ENCODE assay signal across 10 mouse cellular contexts in genomic region chr2:153668754-153669376, GRCm38 (mm10). TPM values are rescaled to one million over a fixed set of nuclear protein-coding genes. Genes with fewer than 3 reads are reported as not detected.
A peak's percentile ranks its signal among the peaks of the same experiment; 100 is the strongest.
DNase-seq lines count a peak whose midpoint lies in the region; ATAC-seq lines count a peak whose summit lies in the region.
"Had no signal": no experiment of that assay in that cellular context is flagged by ENCODE, and none has a peak within 500 bp of the region (broad histone marks: within the 10 kb centered on the region; RNA-seq: fewer than 3 reads in every experiment).

No protein-coding gene starts in this region.

- no peaks in the 10 kb centered on the region for H3K4me1 ChIP-seq in hindbrain, embryonic 11.5 days (replicated peaks; ENCODE audit: control insufficient read depth, insufficient read depth, low read length)
- H3K4me1 ChIP-seq in hindbrain, embryonic 10.5 days (replicated peaks) = no peaks in the 10 kb centered on the region
- no peaks in the 10 kb centered on the region for H3K4me1 ChIP-seq in intestine, embryonic 15.5 days (replicated peaks)
- H3K4me1 ChIP-seq: embryonic facial prominence, embryonic 13.5 days; limb, embryonic 15.5 days had no signal

- no peaks in the 10 kb centered on the region for H3K27me3 ChIP-seq in hindbrain, embryonic 11.5 days (ENCODE audit: control insufficient read depth, insufficient read depth, low read length)
- H3K27me3 ChIP-seq in hindbrain, embryonic 10.5 days (ENCODE audit: insufficient read depth, poor library complexity, severe bottlenecking) = no peaks in the 10 kb centered on the region
- no peaks in the 10 kb centered on the region for H3K27me3 ChIP-seq in intestine, embryonic 15.5 days (replicated peaks)
- H3K27me3 ChIP-seq: embryonic facial prominence, embryonic 13.5 days; limb, embryonic 15.5 days had no signal

- no peak for ATAC-seq in hindbrain, embryonic 11.5 days (ENCODE audit: low FRiP score)
- 0 out of 2 replicates have a peak, but pooled peaks have one; percentile 59 for ATAC-seq in intestine, embryonic 15.5 days

- H3K9me3 ChIP-seq in hindbrain, embryonic 11.5 days (ENCODE audit: control insufficient read depth, low read length) = no peaks in the 10 kb centered on the region
- no peaks in the 10 kb centered on the region for H3K9me3 ChIP-seq in hindbrain, embryonic 10.5 days
- H3K9me3 ChIP-seq in intestine, embryonic 15.5 days = no peaks in the 10 kb centered on the region
- H3K9me3 ChIP-seq: embryonic facial prominence, embryonic 13.5 days; limb, embryonic 15.5 days had no signal

- H3K9ac ChIP-seq in hindbrain, embryonic 11.5 days (ENCODE audit: low read depth, low read length) = no peak overlapping the region
- H3K9ac ChIP-seq in intestine, embryonic 15.5 days = no peak overlapping the region
- H3K9ac ChIP-seq: embryonic facial prominence, embryonic 13.5 days; limb, embryonic 15.5 days had no signal

- H3K27ac ChIP-seq in hindbrain, embryonic 11.5 days (ENCODE audit: low read depth, low read length) = no peak overlapping the region
- H3K27ac ChIP-seq in hindbrain, embryonic 10.5 days = no peak overlapping the region
- no peak overlapping the region for H3K27ac ChIP-seq in intestine, embryonic 15.5 days
- H3K27ac ChIP-seq: embryonic facial prominence, embryonic 13.5 days; limb, embryonic 15.5 days had no signal

- H3K4me3 ChIP-seq in hindbrain, embryonic 11.5 days (ENCODE audit: low read depth, low read length) = no peak overlapping the region
- no peak overlapping the region for H3K4me3 ChIP-seq in hindbrain, embryonic 10.5 days
- no peak overlapping the region for H3K4me3 ChIP-seq in intestine, embryonic 15.5 days (replicated peaks)
- H3K4me3 ChIP-seq: embryonic facial prominence, embryonic 13.5 days; limb, embryonic 15.5 days had no signal

- H3K4me2 ChIP-seq in hindbrain, embryonic 11.5 days (replicated peaks; ENCODE audit: low read depth, low read length) = no peak overlapping the region
- H3K4me2 ChIP-seq in intestine, embryonic 15.5 days (replicated peaks) = no peak overlapping the region
- H3K4me2 ChIP-seq: embryonic facial prominence, embryonic 13.5 days; limb, embryonic 15.5 days had no signal

- peak; percentile 69 for DNase-seq in hindbrain, embryonic 11.5 days (ENCODE audit: low spot score)
- no peak for DNase-seq in hindbrain, embryonic 10.5 days (ENCODE audit: low spot score)
- DNase-seq in MEL-GATA-1-ER (ENCODE audit: extremely low read depth, low read depth) = peak; percentile 26
- DNase-seq in cerebellum, postnatal 10 days = peak; percentile 58 to 90
- peak; percentile 75 for DNase-seq in lung, postnatal 36 days
- DNase-seq in urinary bladder, postnatal 25 days (ENCODE audit: low spot score) = no peak
- DNase-seq in urinary bladder, adult 2 months (ENCODE audit: low spot score) = no peak

- 77% methylated on average over 7 of the region's 7 CpGs for WGBS in hindbrain, embryonic 11.5 days
- WGBS in hindbrain, embryonic 10.5 days = 78% methylated on average over 7 of the region's 7 CpGs
- WGBS in intestine, embryonic 15.5 days = 71% methylated on average over 7 of the region's 7 CpGs

- no peaks in the 10 kb centered on the region for H3K36me3 ChIP-seq in hindbrain, embryonic 11.5 days (ENCODE audit: control insufficient read depth, insufficient read depth, low read length)
- H3K36me3 ChIP-seq in hindbrain, embryonic 10.5 days = peaks cover 69% of the 10 kb centered on the region
- no peaks in the 10 kb centered on the region for H3K36me3 ChIP-seq in intestine, embryonic 15.5 days

RNA-seq across cellular contexts. Expression of gene Dnmt3b, which starts 19.6 kb away (rescaled TPM):
- 9.9 and 10.3 TPM in 2 replicates for polyA plus RNA-seq in hindbrain, embryonic 11.5 days (2014; fragmentation: Nextera tagmentation; extraction: Ambion mirVana)
- polyA plus RNA-seq in hindbrain, embryonic 10.5 days (2016; fragmentation: Nextera tagmentation; extraction: Ambion mirVana) = 15.9 and 24.4 TPM in 2 replicates
- 8.1 and 8.6 TPM in 2 replicates for polyA plus RNA-seq in intestine, embryonic 15.5 days (2015; fragmentation: Nextera tagmentation; extraction: Ambion mirVana)
- 2.0 and 2.5 TPM in 2 replicates for polyA plus RNA-seq in urinary bladder, adult 2 months (2012; rRNA removed)

RNA-seq across cellular contexts. Expression of gene Dnmt3c, which starts 27.6 kb away (rescaled TPM):
- polyA plus RNA-seq in hindbrain, embryonic 11.5 days (2014; fragmentation: Nextera tagmentation; extraction: Ambion mirVana) = 0.10 TPM in 1 of 2 replicates, not detected in the other
- polyA plus RNA-seq in hindbrain, embryonic 10.5 days (2016; fragmentation: Nextera tagmentation; extraction: Ambion mirVana) = not detected in 2 replicates
- polyA plus RNA-seq in intestine, embryonic 15.5 days (2015; fragmentation: Nextera tagmentation; extraction: Ambion mirVana) = 0.09 TPM in 1 of 2 replicates, not detected in the other
- polyA plus RNA-seq in urinary bladder, adult 2 months (2012; rRNA removed) = not detected in 2 replicates
- polyA plus RNA-seq: embryonic facial prominence, embryonic 13.5 days had no signal

RNA-seq across cellular contexts. Expression of gene Commd7, which starts 36.3 kb away (rescaled TPM):
- polyA plus RNA-seq in hindbrain, embryonic 11.5 days (2014; fragmentation: Nextera tagmentation; extraction: Ambion mirVana) = 60.0 and 65.6 TPM in 2 replicates
- 71.9 and 75.6 TPM in 2 replicates for polyA plus RNA-seq in hindbrain, embryonic 10.5 days (2016; fragmentation: Nextera tagmentation; extraction: Ambion mirVana)
- polyA plus RNA-seq in intestine, embryonic 15.5 days (2015; fragmentation: Nextera tagmentation; extraction: Ambion mirVana) = 81.2 and 82.1 TPM in 2 replicates
- 33.4 TPM in 2 replicates for polyA plus RNA-seq in urinary bladder, adult 2 months (2012; rRNA removed)

Comparison
In these comparisons a context has a peak if more than half of its experiments do, and no peak if none do; other contexts are left out.
1. DNase-seq: peak in hindbrain, embryonic 11.5 days (single experiment), MEL-GATA-1-ER (single experiment), cerebellum, postnatal 10 days (2 of 2) and lung, postnatal 36 days (single experiment); none in hindbrain, embryonic 10.5 days (single experiment), urinary bladder, postnatal 25 days (single experiment) and urinary bladder, adult 2 months (single experiment).